Mouse (Mus musculus) hindbrain, embryonic 11.5 days (tissue): ENCODE results near the gene Pilrb1. TPM values are rescaled to one million over a fixed set of nuclear protein-coding genes. Genes with fewer than 3 reads are reported as not detected.
"Not testable (repeated sequence)": the region's sequence is repeated elsewhere in the genome, so short reads cannot be mapped to it uniquely, and the experiment has no call there.

Experiments used
- ATAC-seq: fragments of 200-750 bp; cut with Nextera tagmentation; 2 replicates; pipeline ENCODE4 v1.8.0; 2017; ENCODE audit warnings: mild to moderate bottlenecking, moderate TSS enrichment, moderate library complexity; ENCODE audit not compliant: low FRiP score
- DNase-seq: peaks from one replicate; pipeline ENCODE4 v3.0.0-alpha.2; 2015; ENCODE audit warnings: low spot score
- H3K27ac ChIP-seq: fragments of 300-500 bp; sonication (generic); 2 replicates; pipeline ENCODE4 v1.5.1; 2014; ENCODE audit warnings: mild to moderate bottlenecking, low read depth, low read length
- H3K27me3 ChIP-seq: fragments of 300-500 bp; sonication (generic); 2 replicates; pipeline ENCODE4 v1.6.1; 2014; ENCODE audit warnings: mild to moderate bottlenecking, low read length, moderate library complexity, mixed read lengths; ENCODE audit not compliant: control insufficient read depth, insufficient read depth
- H3K36me3 ChIP-seq: fragments of 300-500 bp; sonication (generic); 2 replicates; pipeline ENCODE4 v1.6.1; 2014; ENCODE audit warnings: mild to moderate bottlenecking, low read length, moderate library complexity, mixed read lengths; ENCODE audit not compliant: control insufficient read depth, insufficient read depth
- H3K4me1 ChIP-seq: fragments of 300-500 bp; sonication (generic); replicated peaks from 2 replicates; pipeline ENCODE4 v1.6.1; 2014; ENCODE audit warnings: low read length, mixed read lengths; ENCODE audit not compliant: control insufficient read depth, insufficient read depth
- H3K4me2 ChIP-seq: fragments of 300-500 bp; sonication (generic); replicated peaks from 2 replicates; pipeline ENCODE4 v1.6.1; 2014; ENCODE audit warnings: mild to moderate bottlenecking, low read depth, low read length
- H3K4me3 ChIP-seq: fragments of 300-500 bp; sonication (generic); 2 replicates; pipeline ENCODE4 v1.5.1; 2014; ENCODE audit warnings: low read depth, low read length
- H3K9ac ChIP-seq: fragments of 300-500 bp; sonication (generic); 2 replicates; pipeline ENCODE4 v1.6.1; 2014; ENCODE audit warnings: low read depth, low read length
- H3K9me3 ChIP-seq: fragments of 300-500 bp; sonication (generic); 2 replicates; pipeline ENCODE4 v1.6.1; 2016; ENCODE audit warnings: low read length; ENCODE audit not compliant: control insufficient read depth
- WGBS: fragments of 180-500 bp; shearing (Covaris S2); extraction: QIAGEN DNeasy Blood & Tissue Kit; methylation state at CpG from one replicate; pipeline ENCODE4 v1.1.7; 2014; 5-methylcytosine and 5-hydroxymethylcytosine counted together
- polyA plus RNA-seq: library from polyadenylated mRNA; unstranded; fragments of >200 nt; fragmentation: Nextera tagmentation; extraction: Ambion mirVana; gene quantifications from 2 replicates; pipeline ENCODE4 v1.2.1, GENCODE M21; 2014

The Pilrb1 gene
- polyA plus RNA-seq, 1 experiment from 2014 or later, result not detected

GRCm38 (mm10) chr5:137835966-137836520, 21.9 kb downstream of the Pilrb1 start, which contains the start of gene Pilra:
Gene Pilra, minus strand, starts transcription at chr5:137836281.
- ATAC-seq, DNase-seq, H3K4me3 ChIP-seq, H3K36me3 ChIP-seq, H3K4me2 ChIP-seq, H3K27me3 ChIP-seq, H3K9ac ChIP-seq, H3K4me1 ChIP-seq, H3K27ac ChIP-seq, H3K9me3 ChIP-seq: not testable (repeated sequence)
- 47% methylated on average over 2 of the region's 2 CpGs for whole genome bisulfite sequencing

GRCm38 (mm10) chr5:137833500-137833899, 24.4 kb downstream of the Pilrb1 start:
- DNase-seq, result no peak
- Histone ChIP-seq H3K9ac (no peak overlapping the region), H3K4me1 (no peaks in the 10 kb centered on the region), H3K36me3 (no peaks in the 10 kb centered on the region), H3K27me3 (no peaks in the 10 kb centered on the region), H3K4me2 (no peak overlapping the region), H3K4me3 (no peak overlapping the region), H3K9me3 (no peaks in the 10 kb centered on the region), H3K27ac (no peak overlapping the region)
- no peak for ATAC-seq
- 65% methylated on average over 4 of the region's 4 CpGs for WGBS

- Histone ChIP-seq H3K4me1 (no peaks in the 10 kb centered on the region), H3K27ac (no peak overlapping the region), H3K9ac (no peak overlapping the region), H3K4me2 (no peak overlapping the region), H3K4me3 (no peak overlapping the region), H3K9me3 (no peaks in the 10 kb centered on the region), H3K36me3 (no peaks in the 10 kb centered on the region), H3K27me3 (no peaks in the 10 kb centered on the region)
- DNase-seq (no peak), ATAC-seq (no peak)
- WGBS, result 76% methylated on average over 6 of the region's 6 CpGs
Measured at GRCm38 (mm10) chr5:137831506-137831905, 26.4 kb downstream of the Pilrb1 start.

GRCm38 (mm10) chr5:137831106-137831505, 26.8 kb downstream of the Pilrb1 start:
- Histone ChIP-seq H3K36me3 (no peaks in the 10 kb centered on the region), H3K4me1 (no peaks in the 10 kb centered on the region), H3K4me2 (no peak overlapping the region), H3K27me3 (no peaks in the 10 kb centered on the region), H3K27ac (no peak overlapping the region), H3K9me3 (no peaks in the 10 kb centered on the region), H3K9ac (no peak overlapping the region), H3K4me3 (no peak overlapping the region)
- DNase-seq (no peak), ATAC-seq (no peak)
- WGBS, result 90% methylated on average over 4 of the region's 4 CpGs

DNA sequence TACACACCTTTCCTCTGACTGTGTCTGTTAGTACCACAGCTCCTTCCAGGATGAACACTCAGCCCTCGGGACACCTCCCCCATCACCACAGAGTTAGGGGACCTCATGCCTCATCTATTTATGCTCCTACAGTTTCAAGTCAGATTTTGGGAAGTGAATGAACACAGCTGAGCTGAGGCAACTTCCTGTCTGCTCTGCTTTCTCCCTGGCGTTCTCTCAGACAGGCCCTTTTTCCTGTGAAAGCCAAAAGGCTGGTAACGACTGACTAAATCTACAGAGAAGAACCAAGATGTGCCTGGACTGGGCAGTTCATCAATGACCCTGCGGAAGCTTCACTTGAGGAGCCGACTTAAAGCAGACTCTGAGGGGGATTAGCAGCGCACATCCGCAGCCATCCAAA, 27.7 kb downstream of the Pilrb1 start:
- DNase-seq (no peak), ATAC-seq (no peak)
- H3K4me1 ChIP-seq, result no peaks in the 10 kb centered on the region
- no peak overlapping the region for H3K4me2 ChIP-seq
- H3K9ac ChIP-seq, result no peak overlapping the region
- H3K27ac ChIP-seq, result no peak overlapping the region
- no peaks in the 10 kb centered on the region for H3K27me3 ChIP-seq
- 89% methylated on average over 7 of the region's 7 CpGs for WGBS
- no peaks in the 10 kb centered on the region for H3K9me3 ChIP-seq
- no peaks in the 10 kb centered on the region for H3K36me3 ChIP-seq
- H3K4me3 ChIP-seq, result no peak overlapping the region

GRCm38 (mm10) chr5:137828694-137829093, 29.2 kb downstream of the Pilrb1 start:
- Histone ChIP-seq H3K9ac (no peak overlapping the region), H3K9me3 (no peaks in the 10 kb centered on the region), H3K36me3 (no peaks in the 10 kb centered on the region), H3K4me2 (no peak overlapping the region), H3K27ac (no peak overlapping the region), H3K27me3 (no peaks in the 10 kb centered on the region), H3K4me3 (no peak overlapping the region), H3K4me1 (no peaks in the 10 kb centered on the region)
- DNase-seq (no peak), ATAC-seq (no peak)
- 80% methylated on average over 6 of the region's 6 CpGs for WGBS

DNA sequence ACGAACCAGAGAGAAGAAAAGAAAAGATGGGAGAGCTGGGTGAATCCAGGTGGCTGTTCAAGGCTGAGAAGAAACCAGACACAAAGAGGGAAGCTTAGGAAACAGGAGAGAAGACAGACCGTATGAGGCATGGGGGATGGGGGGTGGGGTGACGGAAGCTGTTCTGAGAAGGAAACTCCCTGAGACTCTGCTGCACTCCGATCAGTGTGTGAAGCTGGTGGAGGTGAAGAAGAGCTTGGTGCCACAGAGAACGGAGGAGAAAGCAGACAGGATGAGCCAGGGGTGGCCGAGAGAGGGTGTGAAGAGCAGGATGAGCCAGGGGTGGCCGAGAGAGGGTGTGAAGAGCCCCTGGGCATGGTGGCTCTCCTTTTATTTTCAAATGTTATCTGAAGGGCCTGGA, 31.5 kb downstream of the Pilrb1 start:
- Histone ChIP-seq H3K36me3 (no peaks in the 10 kb centered on the region), H3K27me3 (no peaks in the 10 kb centered on the region), H3K4me3 (no peak overlapping the region), H3K4me1 (no peaks in the 10 kb centered on the region), H3K27ac (no peak overlapping the region), H3K4me2 (no peak overlapping the region), H3K9ac (no peak overlapping the region), H3K9me3 (no peaks in the 10 kb centered on the region)
- ATAC-seq (no peak), DNase-seq (no peak)
- WGBS, result 79% methylated on average over 7 of the region's 7 CpGs

DNA sequence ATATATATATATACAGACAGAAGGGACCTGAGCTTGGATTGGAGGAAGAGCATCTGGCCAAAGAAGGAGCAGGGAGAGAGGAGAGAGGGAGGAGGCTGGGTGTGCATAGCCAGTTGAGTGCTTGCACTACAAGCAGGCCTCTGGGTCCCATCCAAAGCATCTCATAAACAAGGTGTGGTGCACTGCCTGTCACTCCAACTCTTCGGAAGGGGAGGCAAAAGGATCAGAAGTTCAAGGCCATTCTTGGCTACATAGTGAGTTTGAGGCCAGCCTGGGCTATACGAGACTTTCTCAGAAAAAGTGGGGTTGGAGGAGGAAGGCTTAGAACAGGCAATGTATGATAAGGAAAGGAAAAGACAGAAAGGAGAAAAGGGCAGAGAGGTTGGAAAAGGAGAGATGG, 31.9 kb downstream of the Pilrb1 start:
- no peak overlapping the region for H3K9ac ChIP-seq
- no peak overlapping the region for H3K4me3 ChIP-seq
- no peaks in the 10 kb centered on the region for H3K9me3 ChIP-seq
- H3K36me3 ChIP-seq, result no peaks in the 10 kb centered on the region
- DNase-seq (no peak), ATAC-seq (no peak)
- no peak overlapping the region for H3K4me2 ChIP-seq
- H3K27ac ChIP-seq, result no peak overlapping the region
- no peaks in the 10 kb centered on the region for H3K27me3 ChIP-seq
- WGBS, result 88% methylated on average over 2 of the region's 2 CpGs
- H3K4me1 ChIP-seq, result no peaks in the 10 kb centered on the region

DNA sequence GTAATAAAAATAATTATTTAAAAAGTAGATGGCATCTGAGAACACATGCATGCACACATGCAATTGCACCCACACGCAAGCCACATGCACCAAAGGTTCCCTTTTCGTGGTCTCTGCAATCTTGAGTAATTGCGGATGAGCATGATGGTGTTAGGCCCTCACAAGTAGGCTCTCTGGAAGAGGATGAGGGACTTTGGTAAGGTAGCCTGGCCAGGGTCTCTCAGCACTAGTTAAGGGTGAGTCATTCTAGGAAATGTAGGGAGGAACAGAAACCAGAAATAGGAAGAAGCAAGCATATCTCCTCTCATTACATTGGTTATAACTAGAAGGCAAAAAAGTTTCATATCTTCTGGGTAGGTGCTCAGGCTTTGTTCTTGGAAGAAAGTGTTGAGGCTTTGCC, 32.9 kb downstream of the Pilrb1 start:
- no peak overlapping the region for H3K4me3 ChIP-seq
- no peaks in the 10 kb centered on the region for H3K9me3 ChIP-seq
- H3K27ac ChIP-seq, result no peak overlapping the region
- H3K9ac ChIP-seq, result no peak overlapping the region
- WGBS, result 87% methylated on average over 3 of the region's 3 CpGs
- H3K4me1 ChIP-seq, result no peaks in the 10 kb centered on the region
- DNase-seq (no peak), ATAC-seq (no peak)
- no peak overlapping the region for H3K4me2 ChIP-seq
- no peaks in the 10 kb centered on the region for H3K36me3 ChIP-seq
- no peaks in the 10 kb centered on the region for H3K27me3 ChIP-seq
